Mouse (Mus musculus) B cell, adult 67 days (primary cell): ENCODE data around the gene Sp140. TPM values are rescaled to one million over a fixed set of nuclear protein-coding genes. Genes with fewer than 3 reads are reported as not detected.

Experiments used
- total RNA-seq, 2 experiments: library from RNA; stranded (reverse); gene quantifications; 4 replicates each; pipeline ENCODE4 v1.2.4; 2023

The Sp140 gene
- total RNA-seq, result 100 to 1,000 TPM; 158 to 175 TPM

GRCm38 (mm10) chr1:85600078-85600477, at the start of gene Sp140:
Gene Sp140 (plus strand): TSS chr1:85600378.

GRCm38 (mm10) chr1:85575376-85575775, 24.8 kb upstream of the Sp140 start, which contains the start of gene G530012D18Rik:
Gene G530012D18Rik (plus strand): TSS chr1:85575676.

GRCm38 (mm10) chr1:85598271-85599012, 1.7 kb upstream of the Sp140 start, which contains the start of gene Sp110:
Gene Sp110 (minus strand): TSS chr1:85598817.

GRCm38 (mm10) chr1:85649881-85650280, 49.7 kb downstream of the Sp140 start, which contains the start of gene Sp100:
Gene Sp100 (plus strand): TSS chr1:85649988.

Other genes starting within 250 kb of the Sp140 start
- gene G530012D18Rik, start 24.7 kb upstream of the Sp140 start, total RNA-seq, result not detected
- 100 to 1,000 TPM; 228 to 252 TPM for gene Sp110, start 1.6 kb upstream of the Sp140 start, total RNA-seq
- 100 to 1,000 TPM; 500 to 549 TPM for gene Sp100, start 49.6 kb downstream of the Sp140 start, total RNA-seq
- gene A630001G21Rik, start 178.3 kb downstream of the Sp140 start, total RNA-seq, result 100 to 1,000 TPM; 144 to 159 TPM
- 100 to 1,000 TPM; 104 to 127 TPM for gene Cab39, start 193.1 kb downstream of the Sp140 start, total RNA-seq